Mouse (Mus musculus) embryonic facial prominence, embryonic 15.5 days (tissue): ENCODE measurements around the gene Tshz2. TPM values are rescaled to one million over a fixed set of nuclear protein-coding genes. Genes with fewer than 3 reads are reported as not detected.
A peak's percentile ranks its signal among the peaks of the same experiment; 100 is the strongest.

Experiments used
- ATAC-seq: fragments of 200-750 bp; cut with Nextera tagmentation; 2 replicates; pipeline ENCODE4 v1.8.0; 2017; ENCODE audit warnings: low read depth, moderate TSS enrichment; ENCODE audit not compliant: insufficient number of reproducible peaks, low FRiP score, low TSS enrichment
- H3K27ac ChIP-seq: fragments of 300-500 bp; sonication (generic); replicated peaks from 2 replicates; pipeline ENCODE4 v1.5.1; 2015; ENCODE audit warnings: mild to moderate bottlenecking, inconsistent platforms
- H3K27me3 ChIP-seq: fragments of 300-500 bp; sonication (generic); 2 replicates; pipeline ENCODE4 v1.6.1; 2015; ENCODE audit warnings: inconsistent platforms
- H3K36me3 ChIP-seq: fragments of 300-500 bp; sonication (generic); 2 replicates; pipeline ENCODE4 v1.6.1; 2015; ENCODE audit warnings: mild to moderate bottlenecking, inconsistent platforms
- H3K4me1 ChIP-seq: fragments of 300-500 bp; sonication (generic); 2 replicates; pipeline ENCODE4 v1.6.1; 2015; ENCODE audit warnings: inconsistent platforms
- H3K4me2 ChIP-seq: fragments of 300-500 bp; sonication (generic); replicated peaks from 2 replicates; pipeline ENCODE4 v1.6.1; 2015; ENCODE audit warnings: mild to moderate bottlenecking, inconsistent platforms
- H3K4me3 ChIP-seq: fragments of 300-500 bp; sonication (generic); replicated peaks from 2 replicates; pipeline ENCODE4 v1.5.1; 2015; ENCODE audit warnings: mild to moderate bottlenecking, inconsistent platforms
- H3K9ac ChIP-seq: fragments of 300-500 bp; sonication (generic); 2 replicates; pipeline ENCODE4 v1.6.1; 2015; ENCODE audit warnings: inconsistent platforms
- H3K9me3 ChIP-seq: fragments of 300-500 bp; sonication (generic); replicated peaks from 2 replicates; pipeline ENCODE4 v1.6.1; 2016; ENCODE audit warnings: inconsistent platforms
- WGBS: fragments of 180-500 bp; shearing (Covaris S2); methylation state at CpG from one replicate; pipeline ENCODE4 v1.1.7; 2015; 5-methylcytosine and 5-hydroxymethylcytosine counted together
- polyA plus RNA-seq: library from polyadenylated mRNA; unstranded; fragments of >200 nt; fragmentation: Nextera tagmentation; extraction: Ambion mirVana; gene quantifications from 2 replicates; pipeline ENCODE4 v1.2.1, GENCODE M21; 2015

Gene Tshz2
- polyA plus RNA-seq, 1 experiment from 2014 or later: 10.5 TPM

GRCm38 (mm10) chr2:169633491-169634289 is 877 bp downstream of the Tshz2 start:
- Histone ChIP-seq H3K4me1 (peaks cover 17% of the 10 kb centered on the region), H3K9me3 (no peaks in the 10 kb centered on the region), H3K27me3 (no peaks in the 10 kb centered on the region), H3K9ac (peak overlapping the region; percentile 75), H3K36me3 (no peaks in the 10 kb centered on the region), H3K4me3 (peak overlapping the region; percentile 66), H3K4me2 (peak overlapping the region; percentile 90), H3K27ac (peak overlapping the region; percentile 87)
- ATAC-seq: peak; percentile 40
- under 1% methylated on average over 38 of the region's 38 CpGs for WGBS

GRCm38 (mm10) chr2:169634619-169635382 is 2.0 kb downstream of the Tshz2 start:
- Histone ChIP-seq H3K4me1 (peaks cover 17% of the 10 kb centered on the region), H3K36me3 (no peaks in the 10 kb centered on the region), H3K9me3 (no peaks in the 10 kb centered on the region), H3K4me2 (peak overlapping the region; percentile 90), H3K27ac (peak overlapping the region; percentile 87; the same call in 1 of the 2 replicates), H3K27me3 (no peaks in the 10 kb centered on the region), H3K9ac (peak overlapping the region; percentile 75; the same call in 1 of the 2 replicates), H3K4me3 (peak overlapping the region; percentile 66)
- WGBS: 37% methylated on average over 17 of the region's 17 CpGs
- no peak for ATAC-seq

- no peaks in the 10 kb centered on the region for H3K36me3 ChIP-seq
Measured at GRCm38 (mm10) chr2:169635428-169635827, 2.6 kb downstream of the Tshz2 start.

DNA sequence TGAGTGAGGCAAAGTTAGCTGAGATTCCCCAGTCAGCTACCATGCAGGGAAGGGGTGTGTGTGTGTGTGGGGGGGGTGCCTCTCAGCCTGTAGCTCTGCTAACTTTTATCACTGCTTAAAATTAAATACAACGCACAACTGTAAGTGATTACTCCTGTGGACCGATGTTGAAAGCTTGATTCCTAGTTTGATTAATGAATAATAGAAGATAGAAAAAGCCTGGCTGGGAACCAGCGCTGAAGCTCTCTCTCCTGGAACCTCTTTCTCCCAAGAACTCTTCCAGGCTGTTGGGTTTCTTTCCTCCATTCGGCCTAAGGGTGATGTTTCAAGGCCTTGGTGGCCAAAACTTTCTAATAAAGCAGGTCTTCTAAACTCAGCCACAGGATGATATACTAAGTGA is 3.6 kb downstream of the Tshz2 start:
- no peaks in the 10 kb centered on the region for H3K36me3 ChIP-seq
- ATAC-seq: no peak
- H3K27me3 ChIP-seq: no peaks in the 10 kb centered on the region
- peak overlapping the region; percentile 90 for H3K4me2 ChIP-seq
- H3K27ac ChIP-seq: no peak overlapping the region
- 52% methylated on average over 4 of the region's 4 CpGs for WGBS
- peaks cover 17% of the 10 kb centered on the region for H3K4me1 ChIP-seq
- H3K4me3 ChIP-seq: no peak overlapping the region
- H3K9me3 ChIP-seq: no peaks in the 10 kb centered on the region
- no peak overlapping the region for H3K9ac ChIP-seq

More at GRCm38 (mm10) chr2:169635428-169635827, 2.6 kb downstream of the Tshz2 start:
- no peak for ATAC-seq
- no peaks in the 10 kb centered on the region for H3K9me3 ChIP-seq
- 47% methylated on average over 7 of the region's 7 CpGs for WGBS
- peaks cover 17% of the 10 kb centered on the region for H3K4me1 ChIP-seq
- peak overlapping the region; percentile 66 for H3K4me3 ChIP-seq
- H3K27me3 ChIP-seq: no peaks in the 10 kb centered on the region
- no peak overlapping the region for H3K27ac ChIP-seq
- peak overlapping the region; percentile 90 for H3K4me2 ChIP-seq
- H3K9ac ChIP-seq: 0 out of 2 replicates have a peak overlapping the region, but pooled peaks have one; percentile 6

- H3K9ac ChIP-seq: no peak overlapping the region
- WGBS: 36% methylated on average over 14 of the region's 14 CpGs
- peaks cover 9% of the 10 kb centered on the region for H3K4me1 ChIP-seq
- peak overlapping the region; percentile 39; the same call in 1 of the 2 replicates for H3K27ac ChIP-seq
- H3K36me3 ChIP-seq: no peaks in the 10 kb centered on the region
- H3K4me3 ChIP-seq: peak overlapping the region; percentile 23
- no peak for ATAC-seq
- H3K27me3 ChIP-seq: no peaks in the 10 kb centered on the region
- no peaks in the 10 kb centered on the region for H3K9me3 ChIP-seq
- peak overlapping the region; percentile 40 for H3K4me2 ChIP-seq
Measured at GRCm38 (mm10) chr2:169641547-169641946, 8.7 kb downstream of the Tshz2 start.

DNA sequence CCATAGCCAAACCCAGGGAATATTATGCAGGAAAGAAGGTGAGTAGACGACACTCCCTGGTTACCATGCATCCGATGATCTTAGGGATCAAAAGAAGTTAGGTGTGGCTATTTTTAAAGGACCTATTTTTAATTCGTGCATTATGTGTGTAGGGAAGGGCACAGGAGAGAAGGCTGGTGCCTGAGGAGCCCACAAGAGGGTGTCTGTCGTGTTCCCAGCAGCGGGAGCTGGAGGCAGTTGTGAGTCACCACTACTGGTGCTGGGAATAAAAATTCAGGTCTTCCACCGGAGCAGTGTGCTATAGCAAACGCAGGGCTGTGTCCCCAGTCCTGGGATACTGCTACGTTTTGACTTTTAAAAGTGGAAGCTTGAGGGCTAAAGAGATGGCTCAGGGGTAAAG is 9.6 kb downstream of the Tshz2 start:
- 82% methylated on average over 8 of the region's 8 CpGs for WGBS
- no peak for ATAC-seq

DNA sequence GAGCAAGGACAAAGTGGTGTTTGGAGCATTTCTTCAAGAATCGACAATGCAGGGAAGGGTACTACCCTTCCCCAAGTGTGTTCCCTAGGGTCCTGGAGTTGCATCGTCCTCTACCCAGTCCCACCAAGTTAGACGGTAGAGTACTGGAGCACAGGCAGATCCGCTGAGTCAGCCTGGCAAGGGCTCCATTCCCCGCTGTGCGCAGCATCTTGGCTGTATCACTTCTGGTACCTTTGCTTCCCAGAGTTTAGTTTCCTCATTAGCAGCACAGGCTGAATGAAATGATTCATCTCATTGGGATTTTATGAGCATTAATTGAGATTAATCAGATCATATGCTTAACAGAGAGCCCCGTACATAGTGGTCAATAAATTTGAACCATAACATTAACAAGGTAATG is 14.3 kb downstream of the Tshz2 start:
- no peak overlapping the region for H3K4me2 ChIP-seq
- no peak overlapping the region for H3K27ac ChIP-seq
- H3K9me3 ChIP-seq: no peaks in the 10 kb centered on the region
- H3K36me3 ChIP-seq: no peaks in the 10 kb centered on the region
- no peak for ATAC-seq
- H3K4me1 ChIP-seq: no peaks in the 10 kb centered on the region
- no peak overlapping the region for H3K4me3 ChIP-seq
- no peak overlapping the region for H3K9ac ChIP-seq
- whole genome bisulfite sequencing: 86% methylated on average over 7 of the region's 7 CpGs
- H3K27me3 ChIP-seq: no peaks in the 10 kb centered on the region

More for the DNA sequence above, 9.6 kb downstream of the Tshz2 start:
- Histone ChIP-seq H3K4me3 (no peak overlapping the region), H3K4me2 (no peak overlapping the region), H3K9ac (no peak overlapping the region), H3K27ac (no peak overlapping the region), H3K4me1 (peaks cover 6% of the 10 kb centered on the region), H3K36me3 (no peaks in the 10 kb centered on the region), H3K9me3 (no peaks in the 10 kb centered on the region), H3K27me3 (no peaks in the 10 kb centered on the region)

- Histone ChIP-seq H3K27ac (no peak overlapping the region), H3K9ac (no peak overlapping the region), H3K36me3 (no peaks in the 10 kb centered on the region), H3K4me1 (no peaks in the 10 kb centered on the region), H3K4me3 (no peak overlapping the region), H3K4me2 (no peak overlapping the region), H3K9me3 (no peaks in the 10 kb centered on the region), H3K27me3 (no peaks in the 10 kb centered on the region)
- ATAC-seq: no peak
- WGBS: 48% methylated on average over 7 of the region's 7 CpGs
Measured at GRCm38 (mm10) chr2:169649262-169649885, 16.6 kb downstream of the Tshz2 start.

GRCm38 (mm10) chr2:169653282-169653681 is 20.5 kb downstream of the Tshz2 start:
- Histone ChIP-seq H3K27ac (no peak overlapping the region), H3K9ac (no peak overlapping the region), H3K4me1 (no peaks in the 10 kb centered on the region), H3K4me3 (no peak overlapping the region), H3K9me3 (no peaks in the 10 kb centered on the region), H3K27me3 (no peaks in the 10 kb centered on the region), H3K4me2 (no peak overlapping the region), H3K36me3 (no peaks in the 10 kb centered on the region)
- WGBS: 87% methylated on average over 1 of the region's 1 CpGs
- ATAC-seq: no peak

GRCm38 (mm10) chr2:169663792-169664191 is 31.0 kb downstream of the Tshz2 start:
- Histone ChIP-seq H3K4me3 (no peak overlapping the region), H3K4me1 (peaks cover 23% of the 10 kb centered on the region), H3K27me3 (no peaks in the 10 kb centered on the region), H3K9me3 (no peaks in the 10 kb centered on the region), H3K9ac (no peak overlapping the region), H3K27ac (no peak overlapping the region), H3K4me2 (no peak overlapping the region), H3K36me3 (no peaks in the 10 kb centered on the region)
- 44% methylated on average over 8 of the region's 8 CpGs for WGBS
- no peak for ATAC-seq

DNA sequence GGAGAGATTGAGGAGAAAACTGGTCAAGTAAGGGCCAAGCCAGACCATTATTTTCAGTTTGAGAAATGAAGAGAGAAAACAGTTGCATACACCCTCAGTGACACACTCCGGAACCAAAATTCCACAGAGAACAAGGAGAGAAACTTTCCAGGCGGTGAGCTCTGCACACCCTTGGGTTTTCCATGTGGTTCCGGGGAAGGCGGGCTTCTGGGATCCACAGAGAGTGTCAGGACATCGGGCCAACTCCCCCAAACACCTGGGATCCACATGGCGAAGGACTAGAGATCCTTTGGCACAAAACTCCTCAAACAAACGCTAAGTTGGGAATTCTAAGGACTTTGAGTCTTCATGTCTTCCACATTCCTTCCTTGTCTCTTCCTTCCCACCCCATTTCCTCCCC is 38.5 kb downstream of the Tshz2 start:
- H3K4me3 ChIP-seq: no peak overlapping the region
- no peaks in the 10 kb centered on the region for H3K36me3 ChIP-seq
- no peaks in the 10 kb centered on the region for H3K9me3 ChIP-seq
- ATAC-seq: no peak
- H3K27me3 ChIP-seq: no peaks in the 10 kb centered on the region; the same call in 1 of the 2 replicates
- no peak overlapping the region for H3K4me2 ChIP-seq
- no peak overlapping the region for H3K9ac ChIP-seq
- peaks cover 10% of the 10 kb centered on the region for H3K4me1 ChIP-seq
- 62% methylated on average over 7 of the region's 7 CpGs for WGBS
- peak overlapping the region; percentile 28; the same call in 1 of the 2 replicates for H3K27ac ChIP-seq
